Mouse (Mus musculus): ENCODE results near the gene Anks4b.

DNA sequence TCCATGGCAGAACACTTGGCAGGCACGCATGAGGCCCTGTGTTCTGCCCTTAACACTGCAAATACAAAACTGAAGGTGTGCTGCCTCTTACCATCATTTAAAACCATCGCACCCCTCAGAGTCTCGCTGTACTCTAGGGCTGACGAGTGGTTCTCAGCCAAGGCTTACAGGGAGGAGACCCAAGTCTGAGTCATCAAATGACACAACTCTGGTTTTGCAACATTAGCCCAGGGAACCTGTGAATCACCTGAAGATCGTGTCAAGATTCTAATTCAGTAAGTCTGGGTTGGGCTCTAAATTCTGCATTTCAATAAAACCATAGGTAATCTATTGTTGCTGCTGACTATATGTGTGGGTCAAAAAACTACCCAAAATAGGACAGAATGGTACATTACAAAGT is 6.9 kb downstream of the Anks4b start:
- TF ChIP-seq CTCF (IDR thresholded peaks at IDR 0.05) = no peak
- TF ChIP-seq POLR2A (IDR thresholded peaks at IDR 0.05; ENCODE audit: insufficient read depth, low read depth, low read length) = no peak
- no peak for TF ChIP-seq EP300 (IDR thresholded peaks at IDR 0.05; ENCODE audit: insufficient read depth, low read depth, low read length)

Measured in heart, adult 2 months (tissue).